Mouse (Mus musculus) common myeloid progenitor, adult 5-6 weeks (primary cell): Measurements from ENCODE around the gene Slc2a10. TPM values are rescaled to one million over a fixed set of nuclear protein-coding genes. Genes with fewer than 3 reads are reported as not detected.

Source experiments
- ATAC-seq: replicated peaks from 2 replicates; pipeline ENCODE4 v1.8.0; 2016; ENCODE audit warnings: low read depth, mild to moderate bottlenecking, moderate TSS enrichment, inconsistent platforms; ENCODE audit not compliant: poor library complexity, severe bottlenecking
- total RNA-seq: library from RNA; stranded (forward); fragments of 200-1000, 187-1606 nt; gene quantifications from 2 replicates; pipeline ENCODE4 v1.2.3, GENCODE M21; 2017

Gene Slc2a10
- total RNA-seq, 1 experiment from 2014 or later, result 0.64 TPM

GRCm38 (mm10) chr2:165557278-165557677, 53.7 kb downstream of the Slc2a10 start:
- no peak for ATAC-seq

GRCm38 (mm10) chr2:165558916-165559315, 55.3 kb downstream of the Slc2a10 start:
- no peak for ATAC-seq

GRCm38 (mm10) chr2:165559506-165560235, 56.1 kb downstream of the Slc2a10 start:
- ATAC-seq, result peak; percentile 20; the same call in 1 of the 2 replicates

- ATAC-seq, result no peak
Observed at GRCm38 (mm10) chr2:165561861-165562260, 58.3 kb downstream of the Slc2a10 start.

- ATAC-seq, result peak; percentile 51
Observed at GRCm38 (mm10) chr2:165563298-165564058, 59.9 kb downstream of the Slc2a10 start.

GRCm38 (mm10) chr2:165564101-165564500, 60.5 kb downstream of the Slc2a10 start:
- ATAC-seq, result no peak

GRCm38 (mm10) chr2:165564620-165565019, 61.0 kb downstream of the Slc2a10 start:
- no peak for ATAC-seq

- ATAC-seq, result no peak
Observed at GRCm38 (mm10) chr2:165566898-165567297, 63.3 kb downstream of the Slc2a10 start.

GRCm38 (mm10) chr2:165567820-165568219, 64.2 kb downstream of the Slc2a10 start:
- ATAC-seq, result no peak

- ATAC-seq, result no peak
Observed at GRCm38 (mm10) chr2:165568911-165569310, 65.3 kb downstream of the Slc2a10 start.

Other genes with a start within 250 kb of the Slc2a10 start
- gene Slc35c2, start 215.9 kb upstream of the Slc2a10 start, total RNA-seq, result 34.9 and 47.0 TPM in 2 replicates
- 17.4 and 29.7 TPM in 2 replicates for gene Elmo2, start 177.3 kb upstream of the Slc2a10 start, total RNA-seq
- not detected in 2 replicates for gene Zfp663, start 135.1 kb upstream of the Slc2a10 start, total RNA-seq
- gene Zfp334, start 115.5 kb upstream of the Slc2a10 start, total RNA-seq, result not detected in 2 replicates
- not detected in 2 replicates for gene Ocstamp, start 103.4 kb upstream of the Slc2a10 start, total RNA-seq
- gene Slc13a3, start 30.6 kb upstream of the Slc2a10 start, total RNA-seq, result not detected in 2 replicates
- 6.4 and 12.4 TPM in 2 replicates for gene Trp53rka, start 10.5 kb upstream of the Slc2a10 start, total RNA-seq
- gene Eya2, start 91.2 kb downstream of the Slc2a10 start, total RNA-seq, result 15.0 and 24.9 TPM in 2 replicates